Mouse (Mus musculus) ZHBTc4 (cell line): Measurements from ENCODE around the gene Polr2i.

Experiments used
- DNase-seq: peaks from one replicate; pipeline ENCODE4 v3.0.0-alpha.2; 2011; ENCODE audit warnings: low read depth, low spot score

The Polr2i gene

DNA sequence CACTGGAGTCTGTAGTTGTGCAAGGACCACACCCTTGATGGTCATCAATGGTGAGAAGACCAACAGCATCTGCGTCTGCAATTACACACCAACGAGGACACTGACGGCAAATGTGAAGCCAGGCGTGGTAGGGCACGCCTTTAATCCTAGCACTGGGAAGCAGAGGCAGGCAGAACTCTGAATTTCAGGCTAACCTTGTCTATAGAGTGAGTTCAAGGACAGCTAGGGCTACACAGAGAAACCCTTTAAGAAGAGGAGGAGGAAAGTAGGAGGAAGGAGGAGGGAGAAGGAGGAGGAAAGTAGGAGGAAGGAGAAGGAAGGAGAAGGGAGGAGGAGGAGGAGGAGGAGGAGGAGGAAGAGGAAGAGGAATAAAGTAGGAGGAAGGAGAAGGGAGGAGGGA, 33.8 kb downstream of the Polr2i start:
- peak; percentile 59 for DNase-seq

DNA sequence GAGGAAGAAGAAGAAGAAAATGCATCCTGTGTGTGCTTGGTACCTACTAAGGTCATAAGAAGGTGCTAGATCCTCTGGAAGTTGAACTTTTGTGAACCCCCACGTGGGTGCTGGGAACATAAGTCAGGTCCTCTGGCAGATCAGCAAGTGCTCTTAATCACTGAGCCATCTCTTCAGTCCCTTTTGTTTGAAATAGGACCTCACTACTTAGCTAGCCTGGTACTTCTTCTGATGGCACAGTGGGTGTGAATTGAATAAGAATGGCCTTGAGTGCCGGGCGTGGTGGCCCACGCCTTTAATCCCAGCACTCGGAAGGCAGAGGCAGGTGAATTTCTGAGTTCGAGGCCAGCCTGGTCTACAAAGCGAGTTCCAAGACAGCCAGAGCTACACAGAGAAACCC, 34.2 kb downstream of the Polr2i start:
- peak; percentile 96 for DNase-seq

DNA sequence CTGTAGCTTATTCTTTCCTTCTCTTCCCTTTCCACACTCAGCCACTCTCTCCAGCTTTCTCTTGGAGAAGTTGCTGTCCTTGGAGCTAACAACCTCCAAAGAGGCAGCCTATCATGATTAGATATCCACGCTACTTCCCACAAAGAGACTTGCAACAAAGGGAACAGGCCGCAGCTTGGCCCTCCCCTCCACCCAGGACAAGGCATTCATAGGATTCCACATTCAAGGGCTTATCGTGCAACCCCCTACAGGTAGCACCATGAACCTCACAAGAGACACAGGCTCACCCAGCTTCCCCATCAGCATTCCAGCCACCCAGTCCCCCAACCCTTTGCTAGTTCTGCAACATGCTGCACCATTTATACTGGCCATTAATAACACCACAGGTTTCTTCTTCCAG, 35.0 kb downstream of the Polr2i start:
- peak; percentile 91 for DNase-seq

DNA sequence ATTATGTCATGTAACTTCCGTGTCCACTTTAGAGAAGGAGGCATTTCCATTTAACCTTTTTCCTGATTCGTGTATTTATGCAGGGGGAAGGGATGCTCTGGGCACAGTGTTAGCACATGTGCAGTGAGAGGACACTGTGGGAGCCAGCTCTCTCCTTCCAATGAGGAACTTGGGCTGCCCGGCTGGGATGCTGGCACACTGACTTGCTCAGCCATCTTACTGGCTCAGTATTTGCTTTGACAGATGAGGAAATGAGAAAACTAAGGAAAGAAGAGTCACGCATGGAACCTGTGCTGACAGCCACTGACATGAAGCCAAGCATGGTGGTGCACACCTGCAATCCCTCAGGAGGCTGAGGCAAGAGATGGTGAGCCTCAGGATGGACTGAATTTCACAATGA, 37.9 kb downstream of the Polr2i start:
- DNase-seq = no peak

DNA sequence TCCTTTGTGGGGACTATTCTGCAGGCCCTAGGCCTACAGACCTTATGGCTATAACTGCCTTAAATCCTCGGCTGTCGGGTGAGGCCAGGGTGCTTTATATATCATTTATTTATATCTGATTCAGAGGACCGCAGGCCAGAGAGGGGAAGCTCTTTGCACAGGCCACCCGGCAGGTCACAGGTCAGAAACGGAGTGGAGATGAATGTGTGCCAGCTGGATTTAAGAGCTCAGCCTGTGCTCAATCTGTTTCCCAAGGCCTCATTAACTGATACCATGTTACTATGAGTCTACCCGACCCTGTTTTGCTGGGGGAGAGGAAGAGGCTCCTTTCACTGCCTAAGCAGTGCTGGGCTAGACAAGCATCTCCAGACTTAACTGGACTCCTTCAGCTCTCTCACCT, 42.6 kb downstream of the Polr2i start:
- DNase-seq = no peak

DNA sequence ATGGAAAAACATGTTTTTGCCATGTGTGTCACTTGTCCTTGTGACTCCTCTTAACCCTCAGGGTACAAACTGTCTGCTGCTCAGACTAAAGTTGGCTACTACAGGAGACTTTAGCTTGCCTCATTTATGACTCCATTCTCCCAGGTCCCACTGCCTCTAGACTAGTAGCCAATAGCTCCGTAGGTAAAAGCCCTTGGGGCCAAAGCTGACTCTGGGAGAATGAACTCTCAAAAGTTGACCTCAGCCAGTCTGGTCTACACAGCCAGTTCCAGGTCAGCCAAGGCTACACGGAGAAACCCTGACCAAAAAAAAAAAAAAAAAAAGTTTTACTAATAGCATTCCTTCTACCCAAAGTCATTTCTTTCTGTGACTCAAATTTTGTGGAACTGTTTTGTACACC, 47.2 kb downstream of the Polr2i start:
- DNase-seq = no peak

DNA sequence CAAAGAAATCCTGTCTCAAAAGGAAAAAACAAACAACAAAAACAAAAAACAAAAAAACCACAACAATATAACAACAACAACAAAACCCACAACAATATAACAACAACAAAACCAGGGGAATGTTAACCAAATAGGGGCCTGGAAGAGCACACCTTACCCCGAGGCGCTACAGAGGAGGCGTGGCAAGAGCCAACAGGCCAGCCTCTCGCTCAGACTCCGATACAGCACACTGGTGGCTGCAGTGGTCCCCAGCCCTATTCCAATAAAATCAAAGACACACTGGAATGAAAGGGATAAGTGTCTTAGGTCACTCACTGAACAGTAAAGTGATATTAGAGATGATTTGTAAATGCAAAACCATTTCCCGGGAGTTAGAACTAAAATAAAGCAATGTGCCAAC, 47.8 kb downstream of the Polr2i start:
- DNase-seq = peak; percentile 89

DNA sequence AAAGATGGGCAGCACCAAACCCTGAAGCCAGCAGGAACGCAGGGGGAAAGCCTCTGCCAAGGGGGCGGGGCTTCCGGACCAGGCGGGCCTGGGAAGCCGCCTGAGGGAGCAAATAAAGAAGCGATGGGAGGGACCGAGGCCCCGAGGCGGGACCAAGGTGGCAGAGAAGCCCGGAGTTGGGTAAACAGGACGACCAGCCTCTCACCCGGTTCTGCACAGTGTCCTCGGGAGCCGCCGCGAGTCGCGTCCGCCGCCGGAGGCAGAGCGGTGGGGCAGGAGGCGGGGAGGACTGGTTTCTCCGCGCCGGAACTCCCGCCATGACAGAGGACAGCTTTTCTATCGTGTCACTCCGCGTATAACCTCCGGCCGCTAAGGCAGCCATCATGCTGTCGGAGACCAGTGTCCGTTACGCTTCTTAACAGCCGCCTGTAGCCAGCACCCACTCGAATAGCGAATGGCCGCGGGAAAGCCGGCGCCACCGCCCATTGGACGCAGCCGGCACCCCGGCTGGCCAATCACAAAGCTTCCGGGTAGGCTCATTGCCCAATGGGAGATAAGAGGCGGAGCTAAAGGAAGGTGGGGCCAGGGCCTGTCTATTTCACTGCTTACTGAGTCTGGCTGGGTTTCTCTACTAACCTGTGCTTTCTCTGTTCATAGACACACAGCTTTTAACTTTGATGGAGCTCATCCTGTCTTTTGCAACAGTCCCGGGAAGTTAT, 48.4 kb downstream of the Polr2i start, which contains the start of the genes Thap8 and Wdr62:
Gene Thap8, plus strand, starts transcription at position 144 of the 719 bp plus-strand sequence.
Gene Wdr62, minus strand, starts transcription at position 469 of the 719 bp plus-strand sequence.
- DNase-seq = peak; percentile 98

DNA sequence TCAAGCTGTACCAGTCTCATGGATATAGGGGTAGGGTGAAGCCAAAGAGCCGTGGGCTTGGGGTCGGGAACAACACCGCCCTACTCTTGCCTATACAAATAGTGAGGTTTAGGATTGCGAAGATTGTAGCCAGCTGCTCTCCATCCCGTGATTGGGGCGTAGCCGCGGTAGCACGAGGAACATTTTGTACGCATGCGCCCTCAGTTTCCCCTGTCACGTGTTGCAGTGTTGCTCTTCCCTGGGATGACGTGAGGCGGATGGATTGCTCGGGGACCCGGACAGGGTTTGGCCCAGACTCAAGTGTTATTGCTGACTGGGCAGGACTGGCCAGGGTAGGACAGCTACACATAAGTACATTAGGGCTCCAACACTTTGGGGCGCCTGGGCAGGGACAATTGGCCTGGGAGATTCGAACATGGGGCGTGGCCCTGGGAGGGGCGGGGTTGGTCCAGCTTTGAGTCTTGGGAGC, 49.0 kb downstream of the Polr2i start:
- peak; percentile 95 for DNase-seq

DNA sequence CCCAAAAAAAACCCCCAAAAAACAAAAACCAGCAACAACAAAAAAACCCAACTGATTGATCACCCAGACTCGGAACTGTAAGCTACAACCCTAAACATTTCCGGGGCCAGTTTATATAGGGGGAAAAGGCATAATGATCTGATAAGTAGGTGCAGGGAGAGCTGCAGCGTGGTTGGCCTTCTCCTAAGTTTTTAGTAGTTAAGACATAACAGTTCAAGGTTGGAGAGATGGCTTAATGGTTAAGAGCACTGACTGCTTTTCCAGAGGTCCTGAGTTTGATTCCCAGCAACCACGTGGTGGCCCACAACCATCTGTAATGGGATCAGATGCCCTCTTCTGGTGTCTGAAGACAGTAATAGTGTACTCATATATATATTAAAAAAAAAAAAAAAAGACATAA, 49.8 kb downstream of the Polr2i start:
- DNase-seq = no peak

DNA sequence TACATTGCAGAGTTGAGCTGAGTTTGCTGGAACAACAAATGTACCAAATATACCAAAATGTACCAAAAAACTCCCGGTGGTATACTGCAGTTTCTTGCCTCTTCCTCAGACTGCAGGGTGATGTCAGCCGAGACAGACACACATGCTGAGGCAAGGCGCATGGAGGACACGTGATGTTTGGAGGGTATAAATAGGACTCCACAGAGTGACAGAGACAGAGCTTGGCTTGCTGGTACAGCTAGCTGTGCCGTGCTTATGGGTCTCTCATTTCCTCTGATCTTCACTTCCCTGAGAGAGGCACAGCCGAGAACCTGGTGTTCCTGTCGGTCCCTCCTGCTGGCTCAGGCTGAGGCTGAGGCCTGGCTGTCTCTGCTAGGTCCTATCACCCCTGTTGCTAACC, 51.0 kb downstream of the Polr2i start:
- no peak for DNase-seq
